Mouse (Mus musculus) megakaryocyte, embryonic 14.5 days (primary cell): ENCODE data around the gene Zfp568.

Experiments used
- FLI1 ChIP-seq: IDR thresholded peaks from 2 replicates; pipeline ENCODE4 v1.6.1; 2012; ENCODE audit warnings: low read length, inconsistent platforms, mixed read lengths
- GATA1 ChIP-seq: IDR thresholded peaks from 3 replicates; pipeline ENCODE4 v1.6.1; 2012; ENCODE audit warnings: mixed read lengths, low read length, inconsistent platforms, borderline replicate concordance

GRCm38 (mm10) chr7:29954731-29955130, 29.0 kb upstream of the Zfp568 start:
- TF ChIP-seq FLI1: no peak
- no peak for TF ChIP-seq GATA1
